Mouse (Mus musculus): ENCODE results near the gene Aup1. TPM values are rescaled to one million over a fixed set of nuclear protein-coding genes. Genes with fewer than 3 reads are reported as not detected.

The Aup1 gene
- total and polyA plus RNA-seq, 3 experiments, result 259 to 500 TPM; not detected in 1

- peaks cover 0 to 3% of the 10 kb centered on the region in 2 experiments; a peak in 2 of 4 replicates for H3K4me1 ChIP-seq (ENCODE audit: control insufficient read depth in 1 of 2, insufficient read depth in 2 of 2, low read length in 2 of 2)
- TF ChIP-seq POLR2A (IDR thresholded peaks at IDR 0.05; ENCODE audit: control insufficient read depth in 1 of 2, insufficient read depth in 1 of 2, low read depth in 1 of 2, low read length in 2 of 2, poor library complexity in 1 of 2), result no peak
- no peak for TF ChIP-seq SIN3A (IDR thresholded peaks at IDR 0.05; ENCODE audit: low read length)
- no peak for TF ChIP-seq BHLHE40 (IDR thresholded peaks at IDR 0.05; ENCODE audit: borderline replicate concordance, low read depth, low read length)
- no peak for TF ChIP-seq MAX (IDR thresholded peaks at IDR 0.05; ENCODE audit: low read length)
- no peak for TF ChIP-seq RAD21 (IDR thresholded peaks at IDR 0.05; ENCODE audit: low read depth, low read length)
- TF ChIP-seq NRF1 (IDR thresholded peaks at IDR 0.05; ENCODE audit: insufficient read depth, low read depth, low read length, poor library complexity, severe bottlenecking), result no peak
- TF ChIP-seq ETS1 (IDR thresholded peaks at IDR 0.05; ENCODE audit: low read depth, low read length), result no peak
- TF ChIP-seq UBTF (IDR thresholded peaks at IDR 0.05; ENCODE audit: borderline replicate concordance, insufficient read depth, low read depth, low read length), result no peak
- TF ChIP-seq MYC (IDR thresholded peaks at IDR 0.05; ENCODE audit: low read depth, low read length), result no peak
- TF ChIP-seq POLR2AphosphoS5 (IDR thresholded peaks at IDR 0.05; ENCODE audit: borderline replicate concordance, low read depth, low read length), result no peak
- TF ChIP-seq ZC3H11A (IDR thresholded peaks at IDR 0.05; ENCODE audit: low read depth, low read length), result no peak
- no peak for TF ChIP-seq TAL1 (IDR thresholded peaks at IDR 0.05; ENCODE audit: low read length)
- no peak for TF ChIP-seq RCOR1 (IDR thresholded peaks at IDR 0.05; ENCODE audit: low read depth, low read length)
- no peak for TF ChIP-seq ZNF384 (IDR thresholded peaks at IDR 0.05; ENCODE audit: low read depth, low read length)
- no peak for TF ChIP-seq SMC3 (IDR thresholded peaks at IDR 0.05; ENCODE audit: low read depth, low read length)
- TF ChIP-seq CTCF (IDR thresholded peaks at IDR 0.05 in 2 of 3, conservative IDR thresholded peaks at IDR 0.05 in 1 of 3; ENCODE audit: control insufficient read depth in 1 of 3, insufficient read depth in 1 of 3, low read depth in 2 of 3, low read length in 3 of 3, poor library complexity in 1 of 3, severe bottlenecking in 1 of 3), result no peak
- no peak for TF ChIP-seq CHD1 (IDR thresholded peaks at IDR 0.05; ENCODE audit: low read depth, low read length)
- no peak for TF ChIP-seq KAT2A (conservative IDR thresholded peaks at IDR 0.05; ENCODE audit: low read depth, low read length)
- TF ChIP-seq MYB (IDR thresholded peaks at IDR 0.05; ENCODE audit: low read depth, low read length), result no peak
- H3K4me3 ChIP-seq (ENCODE audit: control insufficient read depth in 1 of 2, insufficient read depth in 1 of 2, low read depth in 2 of 2, low read length in 2 of 2), result no peak overlapping the region
- no peak overlapping the region for H3K27ac ChIP-seq (ENCODE audit: control insufficient read depth, low read depth, low read length)
- no peaks in the 10 kb centered on the region for H3K9me3 ChIP-seq (replicated peaks; ENCODE audit: insufficient read depth, low read length)
- no peaks in the 10 kb centered on the region for H3K36me3 ChIP-seq (ENCODE audit: control insufficient read depth in 1 of 2, insufficient read depth in 2 of 2, low read length in 2 of 2)
- H3K27me3 ChIP-seq (ENCODE audit: control insufficient read depth in 1 of 2, insufficient read depth in 2 of 2, low read length in 2 of 2), result no peaks in the 10 kb centered on the region
- no peak for DNase-seq (ENCODE audit: low read depth, low spot score)
- H3K79me2 ChIP-seq (ENCODE audit: control insufficient read depth, insufficient read depth, low read length, poor library complexity), result no peaks in the 10 kb centered on the region
- H3K9ac ChIP-seq (ENCODE audit: control insufficient read depth, low read depth, low read length, poor library complexity, severe bottlenecking), result no peak overlapping the region
Observed at GRCm38 (mm10) chr6:83084477-83084876, 30.2 kb downstream of the Aup1 start.

GRCm38 (mm10) chr6:83086121-83087035 lies 32.1 kb downstream of the Aup1 start, which contains the start of gene Lbx2:
Gene Lbx2, plus strand, starts transcription at chr6:83086367.
- no peak for TF ChIP-seq RCOR1 (IDR thresholded peaks at IDR 0.05; ENCODE audit: low read depth, low read length)
- no peak for TF ChIP-seq ZC3H11A (IDR thresholded peaks at IDR 0.05; ENCODE audit: low read depth, low read length)
- TF ChIP-seq GATA1 (IDR thresholded peaks at IDR 0.05; ENCODE audit: low read depth, low read length), result no peak
- TF ChIP-seq USF1 (IDR thresholded peaks at IDR 0.05; ENCODE audit: low read depth, low read length), result no peak
- no peak for TF ChIP-seq MXI1 (IDR thresholded peaks at IDR 0.05; ENCODE audit: low read depth, low read length)
- TF ChIP-seq ELF1 (IDR thresholded peaks at IDR 0.05; ENCODE audit: low read depth, low read length), result no peak
- TF ChIP-seq KAT2A (conservative IDR thresholded peaks at IDR 0.05; ENCODE audit: low read depth, low read length), result no peak
- TF ChIP-seq BHLHE40 (IDR thresholded peaks at IDR 0.05; ENCODE audit: borderline replicate concordance, low read depth, low read length), result no peak
- TF ChIP-seq ZKSCAN1 (IDR thresholded peaks at IDR 0.05; ENCODE audit: low read depth, low read length), result no peak
- TF ChIP-seq POLR2AphosphoS5 (IDR thresholded peaks at IDR 0.05; ENCODE audit: borderline replicate concordance, low read depth, low read length), result no peak
- H3K27me3 ChIP-seq (ENCODE audit: control insufficient read depth in 1 of 2, insufficient read depth in 2 of 2, low read length in 2 of 2), result peaks cover 2 to 4% of the 10 kb centered on the region in 2 experiments; a peak in 2 of 4 replicates
- H3K36me3 ChIP-seq (ENCODE audit: control insufficient read depth in 1 of 2, insufficient read depth in 2 of 2, low read length in 2 of 2), result no peaks in the 10 kb centered on the region
- no peak within 1 kb of the TSS for H3K27ac ChIP-seq (ENCODE audit: control insufficient read depth, low read depth, low read length)
- DNase-seq (ENCODE audit: low read depth, low spot score), result no peak
- H3K9ac ChIP-seq (ENCODE audit: control insufficient read depth, low read depth, low read length, poor library complexity, severe bottlenecking), result no peak within 1 kb of the TSS
- H3K9me3 ChIP-seq (replicated peaks; ENCODE audit: insufficient read depth, low read length), result no peaks in the 10 kb centered on the region
- H3K4me1 ChIP-seq (ENCODE audit: control insufficient read depth in 1 of 2, insufficient read depth in 2 of 2, low read length in 2 of 2), result no peaks in the 10 kb centered on the region
- H3K4me3 ChIP-seq (ENCODE audit: control insufficient read depth in 1 of 2, insufficient read depth in 1 of 2, low read depth in 2 of 2, low read length in 2 of 2), result no peak within 1 kb of the TSS
- no peaks in the 10 kb centered on the region for H3K79me2 ChIP-seq (ENCODE audit: control insufficient read depth, insufficient read depth, low read length, poor library complexity)
